Mouse (Mus musculus) forebrain, postnatal 0 days (tissue): ENCODE data around the gene Chdh. TPM values are rescaled to one million over a fixed set of nuclear protein-coding genes. Genes with fewer than 3 reads are reported as not detected.

Experiments
- ATAC-seq: fragments of 200-750 bp; cut with Nextera tagmentation; 2 replicates; pipeline ENCODE4 v1.8.0; 2017; ENCODE audit warnings: mild to moderate bottlenecking, moderate library complexity
- DNase-seq: peaks from one replicate; pipeline ENCODE4 v3.0.0-alpha.2; 2015
- H3K27ac ChIP-seq: fragments of 300-500 bp; sonication (generic); 2 replicates; pipeline ENCODE4 v1.5.1; 2014; ENCODE audit warnings: low read depth, mild to moderate bottlenecking, antibody characterized with exemption, low read length, moderate library complexity, mixed read lengths
- H3K27me3 ChIP-seq: fragments of 300-500 bp; sonication (generic); 2 replicates; pipeline ENCODE4 v1.6.1; 2014; ENCODE audit warnings: mild to moderate bottlenecking, low read length, mixed read lengths; ENCODE audit not compliant: insufficient read depth
- H3K36me3 ChIP-seq: fragments of 300-500 bp; sonication (generic); 2 replicates; pipeline ENCODE4 v1.6.1; 2014; ENCODE audit warnings: mild to moderate bottlenecking, moderate library complexity; ENCODE audit not compliant: insufficient read depth
- H3K4me1 ChIP-seq: fragments of 300-500 bp; sonication (generic); 2 replicates; pipeline ENCODE4 v1.6.1; 2014; ENCODE audit warnings: antibody characterized with exemption; ENCODE audit not compliant: insufficient read depth
- H3K4me2 ChIP-seq: fragments of 300-500 bp; sonication (generic); 2 replicates; pipeline ENCODE4 v1.6.1; 2014; ENCODE audit warnings: low read depth, mild to moderate bottlenecking, moderate library complexity
- H3K4me3 ChIP-seq: fragments of 300-500 bp; sonication (generic); 2 replicates; pipeline ENCODE4 v1.5.1; 2014; ENCODE audit warnings: low read depth, low read length, mixed read lengths
- H3K9ac ChIP-seq: fragments of 300-500 bp; sonication (generic); 2 replicates; pipeline ENCODE4 v1.6.1; 2014; ENCODE audit warnings: mild to moderate bottlenecking
- H3K9me3 ChIP-seq: fragments of 300-500 bp; sonication (generic); 2 replicates; pipeline ENCODE4 v1.6.1; 2016; ENCODE audit warnings: low read length
- CTCF ChIP-seq: sonication (generic); IDR thresholded peaks from 2 replicates; pipeline ENCODE4 v1.5.1; 2016; ENCODE audit warnings: antibody characterized with exemption, control low read depth, low read depth
- WGBS: fragments of 180-500 bp; shearing (Covaris S2); extraction: QIAGEN DNeasy Blood & Tissue Kit; methylation state at CpG from one replicate; pipeline ENCODE4 v1.1.7; 2014; 5-methylcytosine and 5-hydroxymethylcytosine counted together
- polyA plus RNA-seq: library from polyadenylated mRNA; unstranded; fragments of >200 nt; fragmentation: Nextera tagmentation; extraction: Ambion mirVana; gene quantifications from 2 replicates; pipeline ENCODE4 v1.2.1, GENCODE M21; 2015
- total RNA-seq: library from RNA; depleted of rRNA; stranded (reverse); fragments of >200 nt; gene quantifications from 2 replicates; pipeline ENCODE4 v1.2.3, GENCODE M21; 2014

The Chdh gene
- total and polyA plus RNA-seq, 2 experiments from 2014 or later, result 0.21 to 0.86 TPM

GRCm38 (mm10) chr14:30041836-30042235, 33.0 kb downstream of the Chdh start:
- Histone ChIP-seq H3K9ac (no peak overlapping the region), H3K4me2 (no peak overlapping the region), H3K36me3 (peaks cover 29% of the 10 kb centered on the region), H3K27me3 (no peaks in the 10 kb centered on the region), H3K4me1 (no peaks in the 10 kb centered on the region), H3K4me3 (no peak overlapping the region), H3K27ac (no peak overlapping the region), H3K9me3 (no peaks in the 10 kb centered on the region)
- WGBS, result 79% methylated on average over 9 of the region's 9 CpGs
- no peak for ATAC-seq
- TF ChIP-seq CTCF, result no peak
- DNase-seq, result no peak

- Histone ChIP-seq H3K4me2 (no peak overlapping the region), H3K36me3 (peaks cover 33% of the 10 kb centered on the region), H3K27me3 (no peaks in the 10 kb centered on the region), H3K9me3 (no peaks in the 10 kb centered on the region), H3K4me3 (no peak overlapping the region), H3K27ac (no peak overlapping the region), H3K4me1 (no peaks in the 10 kb centered on the region), H3K9ac (no peak overlapping the region)
- ATAC-seq (no peak), DNase-seq (no peak)
- WGBS, result 87% methylated on average over 7 of the region's 7 CpGs
- no peak for TF ChIP-seq CTCF
Observed at GRCm38 (mm10) chr14:30043356-30043940, 34.6 kb downstream of the Chdh start.

- ATAC-seq (no peak), DNase-seq (no peak)
- peaks cover 36% of the 10 kb centered on the region for H3K36me3 ChIP-seq
- WGBS, result 89% methylated on average over 10 of the region's 10 CpGs
- H3K4me2 ChIP-seq, result no peak overlapping the region
- no peak overlapping the region for H3K4me3 ChIP-seq
- no peak for TF ChIP-seq CTCF
- H3K27me3 ChIP-seq, result no peaks in the 10 kb centered on the region
- H3K9me3 ChIP-seq, result no peaks in the 10 kb centered on the region
- H3K4me1 ChIP-seq, result no peaks in the 10 kb centered on the region
- H3K9ac ChIP-seq, result no peak overlapping the region
- H3K27ac ChIP-seq, result no peak overlapping the region
Observed at GRCm38 (mm10) chr14:30045239-30045638, 36.4 kb downstream of the Chdh start.

- Histone ChIP-seq H3K9me3 (no peaks in the 10 kb centered on the region), H3K4me2 (no peak overlapping the region), H3K27me3 (no peaks in the 10 kb centered on the region), H3K9ac (no peak overlapping the region), H3K36me3 (peaks cover 32% of the 10 kb centered on the region), H3K4me3 (no peak overlapping the region), H3K27ac (no peak overlapping the region), H3K4me1 (no peaks in the 10 kb centered on the region)
- no peak for ATAC-seq
- DNase-seq, result no peak
- 84% methylated on average over 8 of the region's 8 CpGs for WGBS
- TF ChIP-seq CTCF, result no peak
Observed at GRCm38 (mm10) chr14:30045704-30046220, 36.9 kb downstream of the Chdh start.

- ATAC-seq (no peak), DNase-seq (no peak)
- 97% methylated on average over 4 of the region's 4 CpGs for WGBS
- Histone ChIP-seq H3K27me3 (no peaks in the 10 kb centered on the region), H3K27ac (no peak overlapping the region), H3K4me3 (no peak overlapping the region), H3K4me2 (no peak overlapping the region), H3K36me3 (peaks cover 34% of the 10 kb centered on the region), H3K9me3 (no peaks in the 10 kb centered on the region), H3K4me1 (no peaks in the 10 kb centered on the region), H3K9ac (no peak overlapping the region)
- TF ChIP-seq CTCF, result no peak
Observed at GRCm38 (mm10) chr14:30046976-30047375, 38.2 kb downstream of the Chdh start.

- TF ChIP-seq CTCF, result no peak
- peaks cover 36% of the 10 kb centered on the region for H3K36me3 ChIP-seq
- H3K4me1 ChIP-seq, result no peaks in the 10 kb centered on the region
- no peaks in the 10 kb centered on the region for H3K9me3 ChIP-seq
- DNase-seq (no peak), ATAC-seq (no peak)
- no peak overlapping the region for H3K4me3 ChIP-seq
- H3K4me2 ChIP-seq, result no peak overlapping the region
- no peak overlapping the region for H3K27ac ChIP-seq
- no peaks in the 10 kb centered on the region for H3K27me3 ChIP-seq
- 78% methylated on average over 3 of the region's 3 CpGs for WGBS
- H3K9ac ChIP-seq, result no peak overlapping the region
Observed at GRCm38 (mm10) chr14:30048049-30048448, 39.2 kb downstream of the Chdh start.

GRCm38 (mm10) chr14:30050280-30050679, 41.5 kb downstream of the Chdh start:
- H3K9ac ChIP-seq, result no peak overlapping the region
- H3K9me3 ChIP-seq, result no peaks in the 10 kb centered on the region
- H3K4me1 ChIP-seq, result no peaks in the 10 kb centered on the region
- peaks cover 26% of the 10 kb centered on the region for H3K36me3 ChIP-seq
- TF ChIP-seq CTCF, result no peak
- H3K4me3 ChIP-seq, result no peak overlapping the region
- WGBS, result 82% methylated on average over 8 of the region's 8 CpGs
- no peak overlapping the region for H3K27ac ChIP-seq
- DNase-seq (no peak), ATAC-seq (no peak)
- no peaks in the 10 kb centered on the region for H3K27me3 ChIP-seq
- no peak overlapping the region for H3K4me2 ChIP-seq
